Comparison of ENCODE assay signal across 7 mouse cellular contexts in genomic region chr16:21644066-21644561, GRCm38 (mm10). TPM values are rescaled to one million over a fixed set of nuclear protein-coding genes. Genes with fewer than 3 reads are reported as not detected.
DNase-seq lines count a peak whose midpoint lies in the region; ATAC-seq and TF ChIP-seq lines count a peak whose summit lies in the region.

No protein-coding gene starts in this region.

- no peaks in the 10 kb centered on the region for H3K27me3 ChIP-seq in embryonic facial prominence, embryonic 10.5 days (replicated peaks; ENCODE audit: low read depth, poor library complexity, severe bottlenecking)
- H3K27me3 ChIP-seq in heart, embryonic 10.5 days (ENCODE audit: insufficient read depth, poor library complexity, severe bottlenecking) = no peaks in the 10 kb centered on the region
- H3K27me3 ChIP-seq in liver, postnatal 0 days (ENCODE audit: insufficient read depth, low read length) = no peaks in the 10 kb centered on the region

- TF ChIP-seq EP300 in liver, postnatal 0 days (IDR thresholded peaks at IDR 0.05; ENCODE audit: low read depth) = no peak

- no peak for TF ChIP-seq CTCF in liver, postnatal 0 days (IDR thresholded peaks at IDR 0.05; ENCODE audit: low read depth)

- peak overlapping the region; percentile 60 for H3K9ac ChIP-seq in liver, postnatal 0 days (replicated peaks)

- H3K9me3 ChIP-seq in embryonic facial prominence, embryonic 10.5 days = no peaks in the 10 kb centered on the region
- no peaks in the 10 kb centered on the region for H3K9me3 ChIP-seq in heart, embryonic 10.5 days
- H3K9me3 ChIP-seq in liver, postnatal 0 days (ENCODE audit: low read length) = no peaks in the 10 kb centered on the region

- peak; percentile 53 for ATAC-seq in activated CD4-positive, CD25-positive, alpha-beta regulatory T cell, adult 4 months
- ATAC-seq in liver, postnatal 0 days = peak; percentile 86

- H3K4me3 ChIP-seq in embryonic facial prominence, embryonic 10.5 days = no peak overlapping the region
- H3K4me3 ChIP-seq in heart, embryonic 10.5 days = no peak overlapping the region
- H3K4me3 ChIP-seq in liver, postnatal 0 days (ENCODE audit: low read depth, low read length) = 0 out of 2 replicates have a peak overlapping the region, but pooled peaks have one; percentile 5

- H3K27ac ChIP-seq in embryonic facial prominence, embryonic 10.5 days (replicated peaks) = peak overlapping the region; percentile 76
- H3K27ac ChIP-seq in heart, embryonic 10.5 days = peak overlapping the region; percentile 76
- peak overlapping the region; percentile 61 for H3K27ac ChIP-seq in liver, postnatal 0 days (ENCODE audit: low read depth)

- peak; percentile 46 for DNase-seq in embryonic facial prominence, embryonic 10.5 days (ENCODE audit: low spot score)
- DNase-seq in heart, embryonic 10.5 days (ENCODE audit: low spot score) = peak; percentile 81
- DNase-seq in kidney, adult 8-10 months = peak; percentile 76 to 82
- DNase-seq in liver, postnatal 0 days = peak; percentile 75
- DNase-seq in ovary, postnatal 36 days (ENCODE audit: low spot score) = peak; percentile 73
- DNase-seq in spleen, adult 12 weeks (ENCODE audit: low spot score) = no peak

- H3K4me2 ChIP-seq in liver, postnatal 0 days (ENCODE audit: low read depth, low read length) = peak overlapping the region; percentile 61

- peaks cover 29% of the 10 kb centered on the region for H3K4me1 ChIP-seq in embryonic facial prominence, embryonic 10.5 days
- peaks cover 56% of the 10 kb centered on the region for H3K4me1 ChIP-seq in heart, embryonic 10.5 days
- peaks cover 39% of the 10 kb centered on the region for H3K4me1 ChIP-seq in liver, postnatal 0 days (ENCODE audit: insufficient read depth)

- no peaks in the 10 kb centered on the region; the same call in 1 of the 2 replicates for H3K36me3 ChIP-seq in embryonic facial prominence, embryonic 10.5 days (replicated peaks)
- H3K36me3 ChIP-seq in heart, embryonic 10.5 days = peaks cover 25% of the 10 kb centered on the region
- no peaks in the 10 kb centered on the region for H3K36me3 ChIP-seq in liver, postnatal 0 days (replicated peaks; ENCODE audit: insufficient read depth, low read length)

- WGBS in embryonic facial prominence, embryonic 10.5 days = 46% methylated on average over 17 of the region's 17 CpGs
- 35% methylated on average over 17 of the region's 17 CpGs for WGBS in heart, embryonic 10.5 days
- 47% methylated on average over 17 of the region's 17 CpGs for WGBS in liver, postnatal 0 days (ENCODE audit: insufficient replicate concordance)

RNA-seq across cellular contexts. Expression of gene 2510009E07Rik, which starts 50.4 kb away (rescaled TPM):
- 1 to 10 TPM; 1.5 to 2.4 TPM for polyA plus RNA-seq in activated CD4-positive, CD25-positive, alpha-beta regulatory T cell, adult 4 months (2017; shearing (Covaris generic))
- 12.7 and 14.2 TPM in 2 replicates for polyA plus RNA-seq in embryonic facial prominence, embryonic 10.5 days (2016; fragmentation: Nextera tagmentation; extraction: Ambion mirVana)
- 14.5 and 19.7 TPM in 2 replicates for polyA plus RNA-seq in heart, embryonic 10.5 days (2016; fragmentation: Nextera tagmentation; extraction: Ambion mirVana)
- polyA plus RNA-seq in liver, postnatal 0 days (2015; fragmentation: Nextera tagmentation; extraction: Ambion mirVana) = 3.5 and 3.7 TPM in 2 replicates
